Mouse (Mus musculus) gastrocnemius, adult 2 months (tissue): Measurements from ENCODE around the gene Mgll. TPM values are rescaled to one million over a fixed set of nuclear protein-coding genes. Genes with fewer than 3 reads are reported as not detected.

ENCODE experiments used
- DNase-seq: peaks from one replicate; pipeline ENCODE4 v3.0.0; 2022
- H3K27ac ChIP-seq: fragments of 200-600 bp; 2 replicates; pipeline ENCODE4 v1.8.1; 2022; ENCODE audit warnings: mild to moderate bottlenecking
- H3K4me3 ChIP-seq: fragments of 200-600 bp; 2 replicates; pipeline ENCODE4 v1.8.1; 2022; ENCODE audit warnings: mild to moderate bottlenecking, moderate library complexity
- CTCF ChIP-seq: fragments of 200-600 bp; IDR thresholded peaks from 2 replicates; pipeline ENCODE4 v1.8.1; 2022; ENCODE audit warnings: antibody characterized with exemption, mild to moderate bottlenecking, moderate library complexity
- intact Hi-C: fragments of 180-260 bp; cut with DNase I; formaldehyde crosslinking; loops from one replicate; pipeline ENCODE4 v1.15.1; 2025
- total RNA-seq, 2 experiments: library from RNA; stranded (reverse); gene quantifications; 2 replicates each; pipeline ENCODE4 v1.2.3; 2021

Gene Mgll
- total RNA-seq, 2 experiments from 2014 or later: 22.5 to 46.8 TPM

DNA sequence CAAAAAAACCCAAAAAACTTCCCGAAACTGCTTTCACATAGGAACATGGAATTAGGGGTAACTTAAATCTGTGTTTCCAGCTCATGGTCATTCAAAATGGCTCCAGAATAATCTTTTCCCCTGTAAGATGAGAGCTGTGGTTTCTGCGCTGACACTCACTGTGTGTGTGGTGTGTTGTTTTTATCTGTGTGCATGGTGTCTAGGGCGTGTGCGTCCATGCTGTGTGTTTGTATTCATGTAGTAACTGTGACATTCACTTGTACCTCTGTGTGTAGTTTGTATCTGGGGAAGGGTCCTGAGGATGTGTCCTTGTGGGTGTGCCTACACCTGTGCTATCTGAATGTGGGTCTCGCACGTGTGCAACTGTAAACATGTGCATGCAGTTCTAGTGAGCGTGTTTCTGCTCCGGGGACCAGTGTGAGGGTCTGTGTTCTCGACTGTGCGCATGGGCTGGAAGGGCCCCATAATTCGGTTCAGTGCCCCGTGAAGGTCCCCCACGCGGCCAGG, 353 bp upstream of the Mgll start:
- peak overlapping the region; percentile 89 for H3K4me3 ChIP-seq
- intact Hi-C loops: loop anchor here (2.0 to 5.0 kb wide), 3 partner anchors 35 to 162 kb away; no protein-coding TSS in a partner anchor
- no peak for TF ChIP-seq CTCF
- peak overlapping the region; percentile 96 for H3K27ac ChIP-seq
- no peak for DNase-seq

DNA sequence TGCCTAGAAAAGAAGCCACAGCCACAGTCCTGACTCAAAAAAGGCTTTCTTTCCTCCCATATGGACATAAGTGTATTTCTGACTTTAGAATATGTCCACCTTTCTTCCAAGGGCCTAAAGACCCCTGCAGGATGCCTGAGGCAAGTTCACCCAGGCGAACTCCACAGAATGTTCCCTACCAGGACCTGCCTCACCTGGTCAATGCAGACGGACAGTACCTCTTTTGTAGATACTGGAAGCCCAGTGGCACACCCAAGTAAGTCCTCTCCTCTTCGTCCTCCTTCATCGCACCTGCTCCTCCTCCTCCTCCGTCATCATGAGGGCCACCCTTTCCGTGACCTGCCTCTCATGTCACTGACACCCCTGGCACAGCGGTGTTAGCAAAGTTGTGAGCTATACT, 1.4 kb downstream of the Mgll start:
- Histone ChIP-seq H3K4me3 (peak overlapping the region; percentile 89), H3K27ac (peak overlapping the region; percentile 96)
- DNase-seq: no peak
- intact Hi-C loops: loop anchor here (2.0 kb wide), 1 partner anchor 33 kb away; no protein-coding TSS in a partner anchor
- TF ChIP-seq CTCF: peak; percentile 50

DNA sequence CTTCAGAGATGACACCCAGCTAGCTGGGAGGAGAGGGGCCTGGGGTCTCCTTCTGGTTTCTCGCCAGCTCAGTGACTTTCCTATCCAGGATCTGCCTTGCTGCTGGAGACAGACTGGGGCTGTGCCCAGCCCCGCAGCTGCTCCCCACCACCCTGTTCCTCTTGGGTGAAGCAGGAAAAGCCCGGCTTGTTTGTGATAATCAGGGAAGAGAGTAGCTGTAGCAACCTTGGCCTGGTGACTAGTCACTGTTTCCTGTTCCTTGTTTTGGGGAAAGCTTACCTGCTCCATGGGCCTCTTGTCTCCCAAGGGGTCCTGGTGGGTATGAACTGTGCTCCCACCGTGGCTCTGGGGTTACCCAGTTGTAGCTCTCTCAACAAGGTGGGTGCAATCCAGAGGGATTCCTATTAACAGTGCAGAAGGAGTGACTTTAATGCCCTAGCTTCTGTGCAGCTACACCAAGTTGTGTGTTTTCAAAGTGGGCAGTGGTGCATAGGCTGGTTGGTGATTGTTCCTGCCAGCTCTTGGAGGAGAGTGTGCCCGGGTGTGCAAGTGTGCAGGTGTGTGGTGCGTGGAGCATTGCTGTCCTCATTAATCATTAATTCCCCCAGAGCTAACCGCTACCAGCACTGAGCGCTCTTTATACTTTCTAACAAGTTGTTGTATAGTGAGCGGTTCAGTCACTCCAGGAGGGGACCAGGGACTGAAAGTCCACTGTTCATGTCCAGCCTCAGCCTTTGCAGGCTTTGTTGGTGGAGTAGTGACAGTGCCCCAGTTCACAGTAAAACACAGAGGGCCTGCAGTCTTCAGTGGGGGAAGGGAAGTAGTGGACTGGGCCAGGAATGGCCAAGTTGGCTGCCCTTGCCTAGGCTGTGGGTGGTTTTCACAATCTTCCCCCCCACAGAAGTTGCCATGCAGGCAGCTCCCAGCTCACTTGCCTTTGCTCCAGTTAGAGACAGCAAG, 2.3 kb downstream of the Mgll start:
- DNase-seq: peak; percentile 53
- Histone ChIP-seq H3K27ac (peak overlapping the region; percentile 96), H3K4me3 (peak overlapping the region; percentile 89)
- intact Hi-C loops: no loop called here
- TF ChIP-seq CTCF: no peak

DNA sequence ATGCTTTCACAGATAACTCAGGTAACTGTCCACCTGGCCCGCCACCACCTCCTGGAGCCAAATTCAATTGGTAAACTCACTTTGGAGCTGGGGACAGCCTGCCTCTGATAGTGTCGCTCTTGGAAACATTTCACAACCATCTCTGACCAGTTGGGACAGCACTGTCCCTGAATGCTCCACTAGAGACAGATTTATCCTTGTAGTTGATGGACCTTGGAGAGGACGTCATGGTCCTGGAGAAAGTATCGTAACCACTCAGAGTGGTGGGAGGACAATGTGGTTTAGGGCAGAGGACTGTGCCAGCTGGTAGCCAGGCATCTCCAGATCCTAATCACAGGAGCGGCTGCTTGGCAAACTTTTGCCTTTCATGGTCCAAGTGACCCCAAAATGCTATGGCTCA, 3.3 kb downstream of the Mgll start:
- no peak for TF ChIP-seq CTCF
- DNase-seq: no peak
- H3K27ac ChIP-seq: peak overlapping the region; percentile 96
- intact Hi-C loops: no loop called here
- peak overlapping the region; percentile 89 for H3K4me3 ChIP-seq

DNA sequence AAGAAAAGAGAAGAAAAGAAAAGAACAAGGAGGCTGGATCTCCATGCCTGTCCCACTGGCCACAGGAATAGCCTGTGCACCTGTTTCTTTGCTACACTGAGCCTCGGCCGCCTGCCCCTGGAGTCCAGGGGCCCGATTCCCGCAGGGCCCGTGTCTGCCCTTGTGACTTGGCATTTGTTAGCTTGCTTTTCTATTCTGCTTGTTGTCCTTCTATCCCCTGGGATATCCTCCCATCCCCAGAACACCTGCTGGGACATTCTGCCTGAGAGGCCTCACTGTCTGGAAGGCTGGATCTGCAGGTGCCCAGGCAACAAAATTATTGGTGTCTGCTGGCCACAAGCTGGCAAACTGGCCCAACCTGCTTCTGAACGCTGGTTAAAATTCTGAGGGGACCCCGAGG, 3.8 kb downstream of the Mgll start:
- DNase-seq: no peak
- Histone ChIP-seq H3K27ac (peak overlapping the region; percentile 96), H3K4me3 (peak overlapping the region; percentile 89)
- intact Hi-C loops: no loop called here
- TF ChIP-seq CTCF: no peak

DNA sequence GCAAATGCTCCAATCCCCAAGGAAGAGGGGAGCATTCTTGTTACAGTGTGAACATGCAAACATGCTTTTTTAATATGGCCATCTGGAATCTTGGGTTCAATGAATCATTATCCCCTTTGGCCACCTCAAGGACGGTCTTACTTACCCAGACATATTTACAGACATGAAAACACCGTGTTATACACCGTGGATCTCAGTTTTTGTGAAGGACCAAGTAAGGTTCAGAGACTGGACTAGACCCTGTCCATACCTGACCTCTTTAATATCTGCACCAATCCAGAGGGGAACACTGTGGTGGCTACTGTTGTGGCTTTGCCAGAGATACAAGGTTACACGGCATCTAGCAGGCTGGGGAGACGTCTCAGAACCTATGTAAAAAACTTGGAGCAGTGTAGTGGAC, 4.3 kb downstream of the Mgll start:
- DNase-seq: no peak
- peak overlapping the region; percentile 96; the same call in 1 of the 2 replicates for H3K27ac ChIP-seq
- intact Hi-C loops: no loop called here
- no peak for TF ChIP-seq CTCF
- H3K4me3 ChIP-seq: peak overlapping the region; percentile 89; the same call in 1 of the 2 replicates

DNA sequence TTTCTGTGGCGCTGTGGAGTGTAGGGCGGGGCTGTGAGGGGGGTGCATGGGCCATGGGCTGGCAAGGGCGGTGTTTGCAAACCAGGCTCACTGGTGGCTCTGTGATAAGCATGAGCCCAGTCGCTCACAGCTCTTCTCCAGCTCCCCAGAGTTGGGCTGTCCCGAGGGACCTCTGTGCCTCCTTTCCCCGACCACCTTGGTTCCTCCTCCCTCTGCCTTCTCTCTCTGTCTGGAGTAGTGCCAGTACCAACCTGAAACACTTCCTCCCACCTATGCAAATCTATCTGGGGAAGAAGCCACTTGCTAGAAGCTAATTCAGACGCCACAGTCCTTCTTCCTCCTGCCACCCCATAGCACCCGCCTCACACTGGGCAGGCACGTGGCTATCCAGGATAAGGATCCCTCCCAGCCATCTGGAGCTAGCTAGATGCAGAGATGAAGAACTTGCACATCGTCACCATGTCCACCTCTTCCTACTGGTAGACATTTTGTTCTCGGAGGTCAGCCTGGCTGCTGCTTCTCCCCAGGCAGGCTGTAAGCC, 7.1 kb downstream of the Mgll start:
- intact Hi-C loops: loop anchor here (5.0 kb wide), 2 partner anchors 56 to 91 kb away; no protein-coding TSS in a partner anchor
- no peak for DNase-seq
- TF ChIP-seq CTCF: no peak

DNA sequence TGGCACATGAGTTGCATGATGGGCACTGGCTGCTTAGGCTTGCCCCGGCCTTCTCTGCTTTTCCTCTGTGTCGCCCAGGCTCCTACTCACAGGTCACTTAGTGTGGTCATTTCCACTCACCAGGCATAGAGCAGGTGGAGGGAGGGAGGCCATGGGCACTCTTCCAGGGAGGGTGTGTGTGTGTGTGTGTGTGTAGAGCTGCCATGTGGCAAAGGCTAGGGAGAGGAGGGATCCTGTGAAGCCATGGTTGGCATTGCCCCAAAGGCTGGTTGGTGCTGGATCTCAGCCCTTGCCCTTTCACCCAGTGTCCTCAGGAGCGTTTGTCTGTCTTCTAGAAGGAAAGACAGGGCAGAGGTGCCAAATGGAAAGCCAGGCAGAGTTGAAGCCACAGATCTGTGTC, 7.8 kb downstream of the Mgll start:
- peak overlapping the region; percentile 91 for H3K27ac ChIP-seq
- intact Hi-C loops: loop anchor here (5.0 kb wide), 2 partner anchors 55 to 90 kb away; no protein-coding TSS in a partner anchor

More for the DNA sequence above, 7.1 kb downstream of the Mgll start:
- H3K4me3 ChIP-seq: peak overlapping the region; percentile 5; the same call in 1 of the 2 replicates
- peak overlapping the region; percentile 91 for H3K27ac ChIP-seq

DNA sequence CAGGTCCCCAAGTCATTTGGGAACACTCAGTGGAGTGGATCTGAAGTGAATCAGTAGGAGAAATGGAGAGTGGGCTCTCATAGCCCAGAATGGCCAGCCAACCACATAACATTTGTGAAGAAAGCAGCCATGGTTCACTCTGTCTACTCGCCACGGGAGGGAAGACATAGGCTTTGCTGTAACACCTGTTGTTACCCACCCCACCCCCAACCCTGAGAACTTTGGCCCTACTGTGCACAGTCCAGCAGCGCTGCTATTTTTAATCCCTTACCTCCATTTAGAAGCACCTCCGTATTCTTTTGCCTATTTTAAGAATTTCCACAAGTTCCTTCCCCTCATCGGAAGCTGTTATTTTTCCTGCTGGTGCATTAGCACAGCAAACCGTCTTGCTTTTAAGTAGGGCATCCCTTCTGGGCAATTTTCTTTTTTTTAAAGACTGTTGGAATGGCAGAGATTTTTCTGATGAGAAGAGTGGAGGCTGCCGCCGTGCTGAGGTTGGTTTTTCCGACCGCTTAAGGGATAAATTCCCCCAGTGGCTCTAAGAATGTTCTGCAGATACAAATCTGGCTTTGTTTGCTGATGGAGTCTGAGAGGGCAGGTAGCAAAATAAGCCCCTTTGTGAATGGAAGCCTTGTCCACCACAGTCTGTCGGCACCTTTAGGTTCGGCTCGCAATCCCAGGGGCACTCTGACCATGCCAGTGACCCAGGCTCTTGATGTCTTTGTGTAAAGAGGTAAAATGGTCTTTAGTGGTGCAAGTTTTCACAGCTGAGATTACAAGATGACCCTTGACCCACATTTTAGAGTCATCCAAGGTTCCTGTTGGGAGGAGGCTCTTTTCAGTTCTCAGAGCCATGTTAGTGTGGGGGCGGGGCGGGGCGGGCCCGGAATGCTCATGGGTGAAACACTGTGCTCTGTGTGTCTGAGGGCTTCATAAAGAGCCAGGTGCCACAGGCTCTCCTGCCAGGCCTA, 8.7 kb downstream of the Mgll start:
- TF ChIP-seq CTCF: no peak
- DNase-seq: no peak
- H3K27ac ChIP-seq: peak overlapping the region; percentile 91
- peak overlapping the region; percentile 39 for H3K4me3 ChIP-seq
- intact Hi-C loops: loop anchor here (5.0 kb wide), 2 partner anchors 54 to 89 kb away; no protein-coding TSS in a partner anchor

More for the DNA sequence above, 7.8 kb downstream of the Mgll start:
- no peak for TF ChIP-seq CTCF
- H3K4me3 ChIP-seq: peak overlapping the region; percentile 39
- peak; percentile 84 for DNase-seq

DNA sequence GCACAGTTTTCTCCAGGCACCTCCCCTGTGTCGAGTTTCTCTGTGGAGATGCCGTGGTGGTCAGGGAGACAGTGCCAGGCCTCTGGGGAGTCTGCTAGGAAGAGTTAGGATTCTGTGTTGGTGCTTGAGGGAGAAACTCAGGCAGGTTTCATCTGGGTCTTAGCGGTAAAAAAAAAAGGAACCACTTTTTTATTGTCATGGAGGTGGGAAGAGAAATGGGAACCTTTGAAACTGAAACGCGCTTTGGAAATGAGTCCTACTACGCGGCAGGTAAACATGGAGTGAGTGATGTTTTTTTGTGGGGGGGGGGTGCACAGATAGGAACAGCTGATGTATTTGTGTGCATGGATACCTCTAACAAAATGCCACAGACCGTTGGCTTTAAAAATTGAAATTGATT, 12.1 kb downstream of the Mgll start:
- Histone ChIP-seq H3K27ac (peak overlapping the region; percentile 35), H3K4me3 (no peak overlapping the region)
- intact Hi-C loops: no loop called here
- no peak for DNase-seq
- TF ChIP-seq CTCF: no peak

DNA sequence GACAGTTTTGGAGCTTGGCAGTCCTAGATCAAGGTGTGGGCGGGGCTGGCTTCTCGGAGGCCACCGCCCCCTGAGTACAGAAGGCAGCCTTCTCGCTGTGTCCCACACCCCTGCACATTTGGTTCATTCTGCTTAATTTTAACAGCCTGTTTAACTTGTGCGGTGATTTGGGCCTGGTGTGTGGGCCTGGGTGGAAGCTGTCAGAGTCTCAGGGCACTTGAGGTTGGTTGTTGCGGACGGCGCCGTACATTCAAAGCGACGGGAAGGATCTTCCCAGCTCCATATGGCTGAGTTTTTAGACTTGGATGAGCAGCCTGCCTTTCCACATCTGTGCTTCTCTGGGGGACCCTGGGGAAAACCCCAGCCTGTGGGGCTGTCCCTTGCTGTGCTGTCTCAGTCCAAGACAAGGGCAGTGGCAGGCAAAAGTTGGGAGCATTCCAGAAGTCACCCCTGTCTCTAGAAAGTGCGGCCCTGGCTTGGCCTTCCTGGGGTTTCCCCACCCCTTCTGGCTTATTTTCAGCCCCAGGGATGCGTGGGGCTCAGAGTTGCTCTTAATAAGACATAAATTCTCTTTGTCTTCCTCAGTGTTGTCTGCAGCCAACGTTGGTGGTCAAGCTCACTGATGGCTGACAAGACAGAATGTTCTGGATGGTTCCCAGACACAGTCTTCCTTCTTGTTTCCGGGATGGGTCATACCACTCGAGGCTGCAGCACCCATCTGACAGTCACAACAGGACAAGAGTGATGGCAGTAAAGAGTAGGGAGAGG, 12.7 kb downstream of the Mgll start:
- no peak overlapping the region for H3K4me3 ChIP-seq
- DNase-seq: no peak
- H3K27ac ChIP-seq: peak overlapping the region; percentile 35
- no peak for TF ChIP-seq CTCF
- intact Hi-C loops: no loop called here
